Mouse (Mus musculus) forebrain, embryonic 13.5 days (tissue): ENCODE results near the gene Utrn. TPM values are rescaled to one million over a fixed set of nuclear protein-coding genes. Genes with fewer than 3 reads are reported as not detected.

Experiments
- ATAC-seq: fragments of 200-750 bp; cut with Nextera tagmentation; 2 replicates; pipeline ENCODE4 v1.8.0; 2017
- H3K27ac ChIP-seq: fragments of 300-500 bp; sonication (generic); 2 replicates; pipeline ENCODE4 v1.5.1; 2015; ENCODE audit warnings: inconsistent platforms, mild to moderate bottlenecking, moderate library complexity
- H3K27me3 ChIP-seq: fragments of 300-500 bp; sonication (generic); 2 replicates; pipeline ENCODE4 v1.6.1; 2015; ENCODE audit warnings: mild to moderate bottlenecking, inconsistent platforms
- H3K36me3 ChIP-seq: fragments of 300-500 bp; sonication (generic); 2 replicates; pipeline ENCODE4 v1.6.1; 2015; ENCODE audit warnings: mild to moderate bottlenecking, inconsistent platforms; ENCODE audit not compliant: poor library complexity, severe bottlenecking
- H3K4me1 ChIP-seq: fragments of 300-500 bp; sonication (generic); 2 replicates; pipeline ENCODE4 v1.6.1; 2015; ENCODE audit warnings: inconsistent platforms
- H3K4me2 ChIP-seq: fragments of 300-500 bp; sonication (generic); 2 replicates; pipeline ENCODE4 v1.6.1; 2015; ENCODE audit warnings: inconsistent platforms, mild to moderate bottlenecking, moderate library complexity
- H3K4me3 ChIP-seq: fragments of 300-500 bp; sonication (generic); 2 replicates; pipeline ENCODE4 v1.5.1; 2015; ENCODE audit warnings: mild to moderate bottlenecking, inconsistent platforms
- H3K9ac ChIP-seq: fragments of 300-500 bp; sonication (generic); 2 replicates; pipeline ENCODE4 v1.6.1; 2015; ENCODE audit warnings: mild to moderate bottlenecking, inconsistent platforms
- H3K9me3 ChIP-seq: fragments of 300-500 bp; sonication (generic); replicated peaks from 2 replicates; pipeline ENCODE4 v1.6.1; 2016; ENCODE audit warnings: inconsistent platforms
- WGBS: fragments of 180-500 bp; shearing (Covaris S2); methylation state at CpG from one replicate; pipeline ENCODE4 v1.1.7; 2015; 5-methylcytosine and 5-hydroxymethylcytosine counted together
- polyA plus RNA-seq: library from polyadenylated mRNA; unstranded; fragments of >200 nt; fragmentation: Nextera tagmentation; extraction: Ambion mirVana; gene quantifications from 2 replicates; pipeline ENCODE4 v1.2.1, GENCODE M21; 2015

Gene Utrn
- polyA plus RNA-seq, 1 experiment from 2014 or later = 18.7 TPM

- WGBS = 94% methylated on average over 3 of the region's 3 CpGs
- ATAC-seq = no peak
Measured at GRCm38 (mm10) chr10:12697902-12698301, 171.3 kb downstream of the Utrn start.

DNA sequence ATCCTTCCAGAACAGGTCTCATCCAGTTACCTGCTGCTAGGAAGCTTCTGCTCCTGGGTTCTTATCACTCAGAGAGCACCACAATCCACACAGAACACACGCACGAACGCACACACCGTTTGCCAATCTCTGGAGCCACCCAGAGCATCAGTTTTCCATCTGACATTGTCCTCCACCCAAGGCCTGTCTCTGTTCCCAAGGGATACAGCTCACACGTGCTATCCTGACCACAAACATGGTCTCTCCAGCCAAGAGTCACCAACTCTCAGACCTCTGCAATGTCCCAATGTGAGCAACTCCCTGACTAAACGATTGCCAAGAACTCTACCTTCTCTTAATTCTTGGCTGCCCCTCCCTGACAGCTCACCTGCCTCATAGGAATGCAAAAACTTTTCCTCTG lies 172.5 kb downstream of the Utrn start:
- Histone ChIP-seq H3K4me2 (no peak overlapping the region), H3K4me1 (no peaks in the 10 kb centered on the region), H3K27ac (no peak overlapping the region), H3K4me3 (no peak overlapping the region), H3K36me3 (no peaks in the 10 kb centered on the region), H3K27me3 (no peaks in the 10 kb centered on the region), H3K9me3 (no peaks in the 10 kb centered on the region), H3K9ac (no peak overlapping the region)
- ATAC-seq = no peak
- 87% methylated on average over 6 of the region's 6 CpGs for WGBS

More at GRCm38 (mm10) chr10:12697902-12698301, 171.3 kb downstream of the Utrn start:
- no peak overlapping the region for H3K27ac ChIP-seq
- H3K9ac ChIP-seq = no peak overlapping the region
- H3K4me2 ChIP-seq = no peak overlapping the region
- H3K9me3 ChIP-seq = no peaks in the 10 kb centered on the region
- H3K27me3 ChIP-seq = no peaks in the 10 kb centered on the region
- H3K4me1 ChIP-seq = no peaks in the 10 kb centered on the region
- H3K36me3 ChIP-seq = no peaks in the 10 kb centered on the region
- no peak overlapping the region for H3K4me3 ChIP-seq

DNA sequence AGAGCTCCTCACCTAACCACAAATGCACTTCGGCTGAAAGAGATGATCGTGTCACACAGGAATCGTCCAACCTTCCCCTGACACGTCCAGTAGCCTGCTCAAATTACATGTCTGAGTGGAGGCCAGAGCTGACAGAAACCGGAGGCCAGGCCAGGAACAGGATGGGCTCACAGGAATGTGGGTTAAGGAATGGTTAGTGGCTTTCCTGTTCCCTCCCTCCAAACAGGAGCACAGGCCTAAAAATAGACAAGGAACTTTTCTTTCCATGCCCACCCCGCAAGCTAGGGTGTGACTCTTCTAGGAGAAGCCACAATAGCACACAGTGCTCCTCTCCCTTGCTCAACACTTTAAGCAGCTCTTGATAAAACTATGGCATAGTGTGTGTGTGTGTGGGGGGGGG lies 174.4 kb downstream of the Utrn start:
- Histone ChIP-seq H3K9me3 (no peaks in the 10 kb centered on the region), H3K4me2 (no peak overlapping the region), H3K36me3 (no peaks in the 10 kb centered on the region), H3K9ac (no peak overlapping the region), H3K27me3 (no peaks in the 10 kb centered on the region), H3K27ac (no peak overlapping the region), H3K4me1 (no peaks in the 10 kb centered on the region), H3K4me3 (no peak overlapping the region)
- 72% methylated on average over 6 of the region's 6 CpGs for WGBS
- ATAC-seq = no peak

- Histone ChIP-seq H3K9me3 (no peaks in the 10 kb centered on the region), H3K4me2 (no peak overlapping the region), H3K36me3 (no peaks in the 10 kb centered on the region), H3K27me3 (no peaks in the 10 kb centered on the region), H3K27ac (no peak overlapping the region), H3K4me1 (no peaks in the 10 kb centered on the region), H3K9ac (no peak overlapping the region), H3K4me3 (no peak overlapping the region)
- ATAC-seq = peak; percentile 77; the same call in 1 of the 2 replicates
- WGBS = 20% methylated on average over 5 of the region's 5 CpGs
Measured at GRCm38 (mm10) chr10:12690601-12691000, 178.6 kb downstream of the Utrn start.

GRCm38 (mm10) chr10:12685683-12686082 lies 183.5 kb downstream of the Utrn start:
- Histone ChIP-seq H3K27me3 (no peaks in the 10 kb centered on the region), H3K9ac (no peak overlapping the region), H3K4me3 (no peak overlapping the region), H3K9me3 (no peaks in the 10 kb centered on the region), H3K27ac (no peak overlapping the region), H3K4me1 (no peaks in the 10 kb centered on the region), H3K36me3 (0 out of 2 replicates have a peak, but pooled peaks cover 4% of the 10 kb centered on the region), H3K4me2 (no peak overlapping the region)
- ATAC-seq = no peak

GRCm38 (mm10) chr10:12684018-12684417 lies 185.1 kb downstream of the Utrn start:
- ATAC-seq = no peak
- no peaks in the 10 kb centered on the region for H3K9me3 ChIP-seq
- 92% methylated on average over 3 of the region's 3 CpGs for WGBS

GRCm38 (mm10) chr10:12673309-12673708 lies 195.9 kb downstream of the Utrn start:
- no peaks in the 10 kb centered on the region for H3K4me1 ChIP-seq
- no peak overlapping the region for H3K4me3 ChIP-seq
- no peak for ATAC-seq
- no peak overlapping the region for H3K9ac ChIP-seq
- H3K27me3 ChIP-seq = no peaks in the 10 kb centered on the region
- no peak overlapping the region for H3K27ac ChIP-seq
- WGBS = 91% methylated on average over 5 of the region's 5 CpGs
- no peak overlapping the region for H3K4me2 ChIP-seq
- no peaks in the 10 kb centered on the region for H3K9me3 ChIP-seq
- H3K36me3 ChIP-seq = no peaks in the 10 kb centered on the region

More at GRCm38 (mm10) chr10:12684018-12684417, 185.1 kb downstream of the Utrn start:
- no peak overlapping the region for H3K4me2 ChIP-seq
- no peaks in the 10 kb centered on the region for H3K4me1 ChIP-seq
- H3K4me3 ChIP-seq = no peak overlapping the region
- H3K27ac ChIP-seq = no peak overlapping the region
- H3K9ac ChIP-seq = no peak overlapping the region
- H3K27me3 ChIP-seq = no peaks in the 10 kb centered on the region
- 0 out of 2 replicates have a peak, but pooled peaks cover 4% of the 10 kb centered on the region for H3K36me3 ChIP-seq

- no peaks in the 10 kb centered on the region for H3K9me3 ChIP-seq
- no peak overlapping the region for H3K9ac ChIP-seq
- no peak overlapping the region for H3K4me2 ChIP-seq
- no peaks in the 10 kb centered on the region for H3K4me1 ChIP-seq
- no peaks in the 10 kb centered on the region for H3K27me3 ChIP-seq
- no peak for ATAC-seq
- H3K4me3 ChIP-seq = no peak overlapping the region
- WGBS = 88% methylated on average over 9 of the region's 9 CpGs
- no peaks in the 10 kb centered on the region for H3K36me3 ChIP-seq
- no peak overlapping the region for H3K27ac ChIP-seq
Measured at GRCm38 (mm10) chr10:12671608-12672007, 197.6 kb downstream of the Utrn start.

DNA sequence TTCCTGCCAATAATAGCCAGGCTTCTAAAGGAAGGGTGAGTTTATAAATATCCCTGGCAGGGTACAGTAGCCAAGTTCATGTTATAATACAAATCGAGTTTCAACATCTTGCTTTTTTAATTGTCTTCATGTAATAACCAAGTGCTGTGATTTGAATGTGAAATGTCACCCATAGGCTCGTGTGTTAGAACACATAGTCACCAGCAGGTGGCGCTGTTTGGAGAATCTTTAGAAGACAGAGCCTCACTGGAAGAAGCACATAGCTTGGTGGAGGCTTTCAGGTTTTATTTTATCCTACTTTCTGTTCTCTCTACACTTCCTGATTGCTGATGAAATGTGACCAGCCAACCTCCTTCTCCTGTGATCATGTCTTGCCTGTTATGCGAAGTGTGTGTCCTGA lies 207.1 kb downstream of the Utrn start:
- Histone ChIP-seq H3K9me3 (peaks cover 4% of the 10 kb centered on the region), H3K27me3 (no peaks in the 10 kb centered on the region), H3K4me2 (no peak overlapping the region), H3K9ac (no peak overlapping the region), H3K4me3 (no peak overlapping the region), H3K36me3 (peaks cover 6% of the 10 kb centered on the region), H3K27ac (no peak overlapping the region), H3K4me1 (no peaks in the 10 kb centered on the region)
- no peak for ATAC-seq
- WGBS = 86% methylated on average over 4 of the region's 4 CpGs

GRCm38 (mm10) chr10:12658023-12658744 lies 211.0 kb downstream of the Utrn start:
- Histone ChIP-seq H3K27ac (no peak overlapping the region), H3K27me3 (no peaks in the 10 kb centered on the region), H3K36me3 (peaks cover 6% of the 10 kb centered on the region), H3K4me2 (no peak overlapping the region), H3K9me3 (peaks cover 4% of the 10 kb centered on the region), H3K4me1 (no peaks in the 10 kb centered on the region), H3K9ac (no peak overlapping the region), H3K4me3 (no peak overlapping the region)
- 84% methylated on average over 8 of the region's 8 CpGs for WGBS
- no peak for ATAC-seq

- H3K36me3 ChIP-seq = no peaks in the 10 kb centered on the region
- WGBS = 93% methylated on average over 3 of the region's 3 CpGs
- no peak for ATAC-seq
- H3K9me3 ChIP-seq = no peaks in the 10 kb centered on the region
- H3K4me2 ChIP-seq = no peak overlapping the region
- no peaks in the 10 kb centered on the region for H3K4me1 ChIP-seq
- H3K4me3 ChIP-seq = no peak overlapping the region
- H3K27me3 ChIP-seq = no peaks in the 10 kb centered on the region
- no peak overlapping the region for H3K9ac ChIP-seq
- no peak overlapping the region for H3K27ac ChIP-seq
Measured at GRCm38 (mm10) chr10:12652988-12653387, 216.2 kb downstream of the Utrn start.

DNA sequence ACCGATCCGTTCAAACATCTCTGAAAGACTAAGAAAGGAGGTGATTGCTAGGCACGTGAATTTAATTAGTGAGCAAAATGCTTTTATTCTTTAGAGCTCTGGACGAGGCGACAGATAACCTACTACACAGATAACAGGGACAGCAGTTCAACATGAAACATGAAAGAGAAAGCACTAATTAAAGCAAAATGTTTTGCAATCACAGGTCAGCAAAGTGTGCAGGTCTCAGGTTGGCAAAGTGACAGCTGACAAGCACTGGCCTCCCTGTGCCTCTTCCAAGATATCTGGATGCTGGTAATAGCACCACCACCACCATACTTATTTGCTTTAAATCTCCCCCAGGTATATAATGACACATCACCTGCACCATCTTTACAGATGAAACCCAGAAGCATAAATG lies 223.0 kb downstream of the Utrn start:
- no peak overlapping the region for H3K4me3 ChIP-seq

DNA sequence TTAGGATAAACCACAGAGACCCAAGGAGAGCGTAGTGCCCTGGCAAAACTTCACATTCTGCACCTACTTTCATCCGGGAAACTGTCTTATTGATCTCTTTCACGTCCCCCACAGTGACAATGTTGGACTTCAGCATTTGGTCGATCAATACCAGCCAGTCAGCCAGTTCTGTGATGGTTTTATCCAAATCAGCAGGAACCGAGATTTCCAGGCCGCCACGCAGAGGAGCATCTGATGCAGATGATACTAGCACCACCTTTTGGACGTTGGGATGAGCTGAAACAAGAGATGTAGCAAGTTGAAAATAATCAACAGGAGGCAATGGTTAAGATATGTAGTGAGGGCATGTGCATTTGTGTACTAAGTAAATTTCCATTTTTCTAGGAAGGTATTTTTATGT lies 225.8 kb downstream of the Utrn start:
- ATAC-seq = no peak
- 69% methylated on average over 8 of the region's 8 CpGs for WGBS

More for the DNA sequence above, 223.0 kb downstream of the Utrn start:
- no peaks in the 10 kb centered on the region for H3K9me3 ChIP-seq
- no peak overlapping the region for H3K27ac ChIP-seq
- WGBS = 58% methylated on average over 5 of the region's 5 CpGs
- H3K4me1 ChIP-seq = no peaks in the 10 kb centered on the region
- no peak for ATAC-seq
- no peaks in the 10 kb centered on the region for H3K27me3 ChIP-seq
- no peak overlapping the region for H3K9ac ChIP-seq
- no peaks in the 10 kb centered on the region for H3K36me3 ChIP-seq
- H3K4me2 ChIP-seq = no peak overlapping the region

More for the DNA sequence above, 225.8 kb downstream of the Utrn start:
- Histone ChIP-seq H3K27me3 (no peaks in the 10 kb centered on the region), H3K4me2 (no peak overlapping the region), H3K4me3 (no peak overlapping the region), H3K9ac (no peak overlapping the region), H3K36me3 (no peaks in the 10 kb centered on the region), H3K4me1 (no peaks in the 10 kb centered on the region), H3K27ac (no peak overlapping the region), H3K9me3 (no peaks in the 10 kb centered on the region)
